Mouse (Mus musculus): ENCODE data around the gene Rtca.

The Rtca gene

GRCm38 (mm10) chr3:116507772-116508351, at the start of gene Rtca:
TSS of gene Rtca (minus strand) at chr3:116508208.
- under 1% methylated on average over 44 of the region's 44 CpGs for WGBS

GRCm38 (mm10) chr3:116551362-116551761, 43.4 kb upstream of the Rtca start:
- WGBS = 60% methylated on average over 5 of the region's 5 CpGs

- 93% methylated on average over 5 of the region's 5 CpGs for WGBS
Measured at GRCm38 (mm10) chr3:116547430-116547829, 39.4 kb upstream of the Rtca start.

GRCm38 (mm10) chr3:116542532-116542931, 34.5 kb upstream of the Rtca start:
- 75% methylated on average over 3 of the region's 3 CpGs for WGBS

GRCm38 (mm10) chr3:116542070-116542469, 34.1 kb upstream of the Rtca start:
- WGBS = 78% methylated on average over 2 of the region's 2 CpGs

GRCm38 (mm10) chr3:116537200-116537573, 29.2 kb upstream of the Rtca start:
- WGBS = 65% methylated on average over 6 of the region's 6 CpGs

GRCm38 (mm10) chr3:116536428-116537199, 28.6 kb upstream of the Rtca start:
- WGBS = 54% methylated on average over 16 of the region's 16 CpGs

GRCm38 (mm10) chr3:116530826-116531225, 22.8 kb upstream of the Rtca start:
- WGBS = 42% methylated on average over 4 of the region's 4 CpGs

- WGBS = 65% methylated on average over 5 of the region's 5 CpGs
Measured at GRCm38 (mm10) chr3:116529741-116530140, 21.7 kb upstream of the Rtca start.

GRCm38 (mm10) chr3:116520141-116520761, 12.2 kb upstream of the Rtca start:
- 76% methylated on average over 12 of the region's 12 CpGs for WGBS

- under 1% methylated on average over 36 of the region's 36 CpGs for WGBS
Measured at GRCm38 (mm10) chr3:116512904-116513716, 5.1 kb upstream of the Rtca start, which contains the start of gene Dbt. TSS of gene Dbt (plus strand) at chr3:116513070.

- 37% methylated on average over 12 of the region's 12 CpGs for WGBS
Measured at GRCm38 (mm10) chr3:116512151-116512903, 4.3 kb upstream of the Rtca start.

- 59% methylated on average over 1 of the region's 1 CpGs for WGBS
Measured at GRCm38 (mm10) chr3:116495671-116496070, 12.3 kb downstream of the Rtca start.

GRCm38 (mm10) chr3:116493658-116494057, 14.3 kb downstream of the Rtca start:
- WGBS = 61% methylated on average over 5 of the region's 5 CpGs

- WGBS = 90% methylated on average over 1 of the region's 1 CpGs
Measured at GRCm38 (mm10) chr3:116491923-116492454, 16.0 kb downstream of the Rtca start.

GRCm38 (mm10) chr3:116490920-116491319, 17.1 kb downstream of the Rtca start:
- 94% methylated on average over 5 of the region's 5 CpGs for WGBS

- 88% methylated on average over 4 of the region's 4 CpGs for WGBS
Measured at GRCm38 (mm10) chr3:116483271-116483670, 24.7 kb downstream of the Rtca start.

GRCm38 (mm10) chr3:116482724-116483123, 25.3 kb downstream of the Rtca start:
- WGBS = 81% methylated on average over 3 of the region's 3 CpGs

- 75% methylated on average over 5 of the region's 5 CpGs for WGBS
Measured at GRCm38 (mm10) chr3:116480937-116481336, 27.1 kb downstream of the Rtca start.

- WGBS = 56% methylated on average over 2 of the region's 2 CpGs
Measured at GRCm38 (mm10) chr3:116480119-116480518, 27.9 kb downstream of the Rtca start.

- 88% methylated on average over 7 of the region's 7 CpGs for WGBS
Measured at GRCm38 (mm10) chr3:116477351-116477750, 30.7 kb downstream of the Rtca start.
